Mouse (Mus musculus): ENCODE results near the gene Sync.

DNA sequence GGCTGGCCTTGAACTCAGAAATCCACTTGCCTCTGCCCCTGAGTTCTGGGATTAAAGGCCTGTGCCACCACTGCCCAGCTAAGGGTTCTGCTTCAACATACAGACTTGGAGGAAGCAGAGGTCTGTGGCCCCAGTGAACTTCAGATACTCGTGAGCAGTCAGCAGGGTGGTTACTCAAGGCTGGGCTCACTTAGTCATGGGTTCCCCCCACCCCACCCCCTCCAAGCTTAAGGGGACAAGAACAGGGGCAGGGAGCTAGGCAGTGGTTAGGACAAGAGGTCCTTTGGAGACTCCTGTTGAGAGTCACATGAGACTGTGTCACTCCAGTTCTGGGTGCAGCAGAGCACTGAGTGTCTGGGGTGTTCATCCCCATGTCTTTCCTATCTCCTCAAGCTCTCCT lies 18.7 kb upstream of the Sync start:
- TF ChIP-seq CTCF (IDR thresholded peaks at IDR 0.05; ENCODE audit: low read depth, low read length) (no peak), POLR2A (IDR thresholded peaks at IDR 0.05; ENCODE audit: extremely low read depth, insufficient read depth, low read length) (no peak)

Data from liver, adult 2 months (tissue).